Mouse (Mus musculus) intestine, postnatal 0 days (tissue): ENCODE measurements around the gene Eps15. TPM values are rescaled to one million over a fixed set of nuclear protein-coding genes. Genes with fewer than 3 reads are reported as not detected.

Experiments used
- ATAC-seq: fragments of 200-750 bp; cut with Nextera tagmentation; 2 replicates; pipeline ENCODE4 v1.8.0; 2017; ENCODE audit warnings: mild to moderate bottlenecking, moderate TSS enrichment, moderate library complexity
- H3K27ac ChIP-seq: fragments of 300-500 bp; sonication (generic); 2 replicates; pipeline ENCODE4 v1.5.1; 2014; ENCODE audit warnings: mild to moderate bottlenecking, low read depth, low read length, moderate library complexity
- H3K27me3 ChIP-seq: fragments of 300-500 bp; sonication (generic); replicated peaks from 2 replicates; pipeline ENCODE4 v1.6.1; 2014; ENCODE audit warnings: low read length, mixed read lengths; ENCODE audit not compliant: control insufficient read depth, insufficient read depth
- H3K36me3 ChIP-seq: fragments of 300-500 bp; sonication (generic); 2 replicates; pipeline ENCODE4 v1.6.1; 2014; ENCODE audit warnings: mild to moderate bottlenecking, moderate library complexity; ENCODE audit not compliant: control insufficient read depth, insufficient read depth
- H3K4me1 ChIP-seq: fragments of 300-500 bp; sonication (generic); replicated peaks from 2 replicates; pipeline ENCODE4 v1.6.1; 2014; ENCODE audit warnings: antibody characterized with exemption, low read length, mixed read lengths; ENCODE audit not compliant: control insufficient read depth, insufficient read depth
- H3K4me2 ChIP-seq: fragments of 300-500 bp; sonication (generic); replicated peaks from 2 replicates; pipeline ENCODE4 v1.6.1; 2014; ENCODE audit warnings: low read depth, mild to moderate bottlenecking, moderate library complexity
- H3K4me3 ChIP-seq: fragments of 300-500 bp; sonication (generic); 2 replicates; pipeline ENCODE4 v1.5.1; 2014; ENCODE audit warnings: low read depth, low read length
- H3K9ac ChIP-seq: fragments of 300-500 bp; sonication (generic); 2 replicates; pipeline ENCODE4 v1.6.1; 2014; ENCODE audit warnings: mild to moderate bottlenecking, low read depth, low read length
- H3K9me3 ChIP-seq: fragments of 300-500 bp; sonication (generic); 2 replicates; pipeline ENCODE4 v1.6.1; 2016; ENCODE audit warnings: mixed run types; ENCODE audit not compliant: control insufficient read depth
- CTCF ChIP-seq: sonication (generic); IDR thresholded peaks from 2 replicates; pipeline ENCODE4 v1.5.1; 2016; ENCODE audit warnings: low read depth, mild to moderate bottlenecking, control low read depth, antibody characterized with exemption, moderate library complexity
- WGBS: fragments of 180-500 bp; shearing (Covaris S2); extraction: QIAGEN DNeasy Blood & Tissue Kit; methylation state at CpG from one replicate; pipeline ENCODE4 v1.1.7; 2014; 5-methylcytosine and 5-hydroxymethylcytosine counted together
- polyA plus RNA-seq: library from polyadenylated mRNA; unstranded; fragments of >200 nt; fragmentation: Nextera tagmentation; extraction: Ambion mirVana; gene quantifications from 2 replicates; pipeline ENCODE4 v1.2.1, GENCODE M21; 2015

The Eps15 gene
- polyA plus RNA-seq, 1 experiment from 2014 or later = 18.3 TPM

DNA sequence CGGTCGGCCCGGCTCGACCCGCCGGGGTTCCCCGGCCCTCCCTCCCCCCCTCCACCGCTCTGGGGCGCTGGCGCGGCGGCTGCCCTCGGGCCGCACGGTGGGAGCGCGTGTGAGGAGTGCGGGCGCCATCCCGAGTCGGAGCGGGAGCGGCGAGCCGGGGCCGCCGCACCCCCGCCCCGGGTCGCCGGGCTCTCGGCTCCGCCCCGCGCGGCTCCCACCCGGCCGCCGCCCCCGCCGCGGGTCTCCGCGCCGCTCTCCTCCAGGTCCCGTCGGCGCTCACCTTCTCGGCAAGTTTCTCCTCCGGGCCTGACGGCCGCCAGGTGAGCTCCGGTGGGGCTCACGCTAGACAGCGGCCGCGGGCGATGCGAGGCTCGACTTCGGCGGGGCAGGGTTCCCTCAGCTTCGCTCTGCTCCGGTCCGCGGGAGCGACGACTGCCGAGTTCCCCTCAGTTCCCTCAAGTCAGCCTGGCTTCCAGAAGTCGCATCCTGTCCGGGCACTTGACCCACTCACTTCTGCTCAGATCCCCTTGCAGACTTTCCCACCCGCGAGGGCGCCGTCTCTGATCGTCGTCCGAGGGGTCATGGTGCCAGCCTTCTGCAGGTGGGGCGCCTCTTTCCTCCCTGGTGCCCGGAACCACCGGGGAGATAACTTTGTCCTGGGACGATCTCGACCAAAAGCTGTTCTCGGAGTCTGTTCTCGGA, 542 bp downstream of the Eps15 start:
- peak overlapping the region; percentile 91 for H3K9ac ChIP-seq
- no peak for TF ChIP-seq CTCF
- WGBS = 1% methylated on average over 56 of the region's 85 CpGs
- H3K4me2 ChIP-seq = peak overlapping the region; percentile 91
- H3K27ac ChIP-seq = peak overlapping the region; percentile 88
- H3K27me3 ChIP-seq = no peaks in the 10 kb centered on the region
- peak; percentile 86 for ATAC-seq
- no peaks in the 10 kb centered on the region for H3K36me3 ChIP-seq
- no peaks in the 10 kb centered on the region; the same call in 1 of the 2 replicates for H3K4me1 ChIP-seq
- peak overlapping the region; percentile 95 for H3K4me3 ChIP-seq
- no peaks in the 10 kb centered on the region for H3K9me3 ChIP-seq

DNA sequence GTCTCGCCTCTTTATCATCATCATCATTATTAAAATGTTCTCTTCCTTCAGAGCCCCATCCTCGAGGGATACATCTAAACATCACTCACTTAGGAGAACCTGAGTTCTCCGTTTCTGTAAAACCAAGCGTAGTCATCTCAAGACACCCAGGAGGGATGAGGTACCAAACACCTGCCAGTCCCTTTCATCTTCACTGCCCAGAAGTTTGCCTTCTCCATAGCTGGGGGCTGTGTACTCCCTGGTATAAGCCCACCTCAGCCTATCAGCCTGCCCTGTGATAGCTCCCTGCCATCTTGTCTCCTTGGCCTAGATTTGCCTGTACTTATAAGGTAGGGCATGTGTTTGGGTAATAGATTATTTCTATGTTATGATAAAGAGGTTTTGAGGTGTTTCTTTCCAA, 1.1 kb downstream of the Eps15 start:
- peak overlapping the region; percentile 91 for H3K4me2 ChIP-seq
- TF ChIP-seq CTCF = no peak
- peak overlapping the region; percentile 91; the same call in 1 of the 2 replicates for H3K9ac ChIP-seq

DNA sequence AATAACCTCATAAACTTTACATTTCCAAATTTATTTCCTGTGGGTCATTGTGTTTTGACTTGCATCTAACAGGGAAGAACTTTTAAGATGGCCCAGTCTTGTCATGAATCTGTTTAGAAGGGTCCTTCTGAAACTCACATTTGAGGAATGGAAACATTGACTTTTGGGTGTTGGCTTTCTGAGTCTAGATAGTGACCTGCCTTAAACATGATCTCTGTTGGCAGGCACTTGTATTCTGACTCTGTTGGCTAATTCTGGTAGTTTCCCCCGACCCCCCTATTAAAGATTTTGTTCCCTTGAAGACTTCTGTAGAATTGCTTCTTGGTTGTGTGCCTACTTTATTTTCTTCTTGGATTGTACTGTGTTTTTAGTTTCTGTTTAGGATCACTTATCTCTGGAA, 1.9 kb downstream of the Eps15 start:
- H3K27ac ChIP-seq = no peak overlapping the region
- H3K9ac ChIP-seq = no peak overlapping the region
- no peak overlapping the region for H3K4me2 ChIP-seq
- H3K4me1 ChIP-seq = no peaks in the 10 kb centered on the region; the same call in 1 of the 2 replicates
- ATAC-seq = no peak
- WGBS = 85% methylated on average over 1 of the region's 1 CpGs
- no peaks in the 10 kb centered on the region for H3K9me3 ChIP-seq
- no peaks in the 10 kb centered on the region for H3K36me3 ChIP-seq
- no peak for TF ChIP-seq CTCF
- no peaks in the 10 kb centered on the region for H3K27me3 ChIP-seq
- no peak overlapping the region for H3K4me3 ChIP-seq

More for the DNA sequence above, 1.1 kb downstream of the Eps15 start:
- H3K27ac ChIP-seq = no peak overlapping the region
- H3K9me3 ChIP-seq = no peaks in the 10 kb centered on the region
- 16% methylated on average over 4 of the region's 4 CpGs for WGBS
- no peaks in the 10 kb centered on the region for H3K27me3 ChIP-seq
- H3K4me1 ChIP-seq = no peaks in the 10 kb centered on the region; the same call in 1 of the 2 replicates
- peak overlapping the region; percentile 95 for H3K4me3 ChIP-seq
- ATAC-seq = no peak
- no peaks in the 10 kb centered on the region for H3K36me3 ChIP-seq

DNA sequence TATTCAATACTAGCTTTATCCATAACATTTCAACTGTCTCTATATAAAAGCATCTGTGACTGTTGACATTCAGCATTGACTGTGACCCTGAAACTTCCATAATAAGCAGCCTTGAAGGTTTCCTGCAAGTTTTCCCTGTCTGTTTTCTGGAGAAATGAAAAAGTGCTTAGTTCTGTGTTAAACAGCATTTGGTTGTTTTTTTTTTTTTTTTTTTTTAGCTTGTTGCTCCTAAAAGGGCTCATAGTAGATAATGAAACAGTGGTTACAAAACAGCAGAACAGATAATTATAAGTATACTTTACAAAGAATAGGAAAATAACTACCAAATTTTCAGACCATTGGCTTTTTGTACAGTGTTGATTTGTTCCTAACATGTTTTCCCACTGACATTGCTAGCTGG, 14.6 kb downstream of the Eps15 start:
- no peak for TF ChIP-seq CTCF
- Histone ChIP-seq H3K4me3 (no peak overlapping the region), H3K36me3 (peaks cover 6% of the 10 kb centered on the region; the same call in 1 of the 2 replicates), H3K9ac (no peak overlapping the region), H3K27me3 (no peaks in the 10 kb centered on the region), H3K4me1 (no peaks in the 10 kb centered on the region), H3K9me3 (no peaks in the 10 kb centered on the region), H3K27ac (no peak overlapping the region), H3K4me2 (no peak overlapping the region)
- ATAC-seq = no peak

DNA sequence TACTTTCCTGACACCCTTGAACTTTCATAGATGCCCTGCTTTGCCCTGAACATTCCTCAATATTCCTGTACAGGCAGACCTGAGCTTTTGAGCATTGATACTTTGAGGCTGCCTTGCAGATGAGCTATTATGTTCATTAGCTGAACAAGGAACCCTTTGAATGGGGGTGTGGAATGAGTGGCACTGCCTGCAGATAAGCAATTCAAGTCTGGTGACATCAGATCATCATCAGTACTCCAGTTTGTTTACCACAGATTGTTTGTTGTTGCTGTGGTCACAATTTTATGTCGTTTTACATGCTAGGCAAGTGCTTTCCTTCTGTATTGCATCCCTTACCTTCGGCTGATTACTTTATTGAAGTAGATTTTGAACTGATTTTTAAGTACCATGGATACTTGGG, 16.4 kb downstream of the Eps15 start:
- 71% methylated on average over 2 of the region's 2 CpGs for WGBS
- no peak for ATAC-seq
- H3K9ac ChIP-seq = no peak overlapping the region
- no peaks in the 10 kb centered on the region for H3K4me1 ChIP-seq
- no peaks in the 10 kb centered on the region for H3K27me3 ChIP-seq
- H3K4me3 ChIP-seq = no peak overlapping the region
- H3K9me3 ChIP-seq = no peaks in the 10 kb centered on the region
- H3K36me3 ChIP-seq = peaks cover 6% of the 10 kb centered on the region; the same call in 1 of the 2 replicates
- no peak overlapping the region for H3K27ac ChIP-seq
- TF ChIP-seq CTCF = no peak
- no peak overlapping the region for H3K4me2 ChIP-seq

DNA sequence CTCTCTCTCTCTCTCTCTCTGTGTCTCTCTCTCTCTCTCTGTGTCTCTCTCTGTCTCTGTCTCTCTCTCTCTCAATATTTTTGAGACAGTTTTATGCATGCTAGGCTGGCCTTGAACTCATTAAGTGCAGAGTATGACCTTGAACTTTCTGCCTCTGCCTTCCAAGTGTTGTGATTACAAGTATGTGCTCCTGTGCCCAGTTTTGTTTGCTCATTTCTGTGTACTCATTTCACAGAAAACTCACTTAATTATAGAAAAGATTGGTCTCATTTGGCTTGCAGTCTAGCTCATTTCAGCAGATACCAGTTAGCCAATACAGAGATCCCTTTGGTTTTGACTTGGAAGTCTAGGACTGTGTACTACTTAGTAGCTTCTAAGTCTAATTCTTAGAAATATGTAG, 19.1 kb downstream of the Eps15 start:
- no peak overlapping the region for H3K4me3 ChIP-seq
- TF ChIP-seq CTCF = no peak
- ATAC-seq = no peak

More for the DNA sequence above, 19.1 kb downstream of the Eps15 start:
- Histone ChIP-seq H3K9me3 (no peaks in the 10 kb centered on the region), H3K4me2 (no peak overlapping the region), H3K27me3 (no peaks in the 10 kb centered on the region), H3K36me3 (peaks cover 6% of the 10 kb centered on the region; the same call in 1 of the 2 replicates), H3K9ac (no peak overlapping the region), H3K4me1 (no peaks in the 10 kb centered on the region), H3K27ac (no peak overlapping the region)
